Mouse (Mus musculus) hindbrain, embryonic 10.5 days (tissue): ENCODE measurements at regions not wholly inside any gene's neighbourhood (a gene's known extent, or its start where the extent isn't known, plus 50 kb on each side); places are given as distances from the start of the nearest gene placed in this dataset.
"Not testable (repeated sequence)": the region's sequence is repeated elsewhere in the genome, so short reads cannot be mapped to it uniquely, and the experiment has no call there.

Experiments
- DNase-seq: peaks from one replicate; pipeline ENCODE4 v3.0.0-alpha.2; 2017; ENCODE audit warnings: low spot score
- H3K27ac ChIP-seq: fragments of 300-500 bp; sonication (generic); 2 replicates; pipeline ENCODE4 v1.5.1; 2016; ENCODE audit warnings: mild to moderate bottlenecking, moderate library complexity
- H3K27me3 ChIP-seq: fragments of 300-500 bp; sonication (generic); 2 replicates; pipeline ENCODE4 v1.6.1; 2016; ENCODE audit warnings: mild to moderate bottlenecking; ENCODE audit not compliant: poor library complexity, insufficient read depth, severe bottlenecking
- H3K36me3 ChIP-seq: fragments of 300-500 bp; sonication (generic); 2 replicates; pipeline ENCODE4 v1.6.1; 2016; ENCODE audit warnings: mild to moderate bottlenecking, moderate library complexity
- H3K4me1 ChIP-seq: fragments of 300-500 bp; sonication (generic); replicated peaks from 2 replicates; pipeline ENCODE4 v1.6.1; 2016; ENCODE audit warnings: mild to moderate bottlenecking
- H3K4me3 ChIP-seq: fragments of 300-500 bp; sonication (generic); 2 replicates; pipeline ENCODE4 v1.5.1; 2016; ENCODE audit warnings: mild to moderate bottlenecking, moderate library complexity
- H3K9me3 ChIP-seq: fragments of 300-500 bp; sonication (generic); 2 replicates; pipeline ENCODE4 v1.6.1; 2016; ENCODE audit warnings: mild to moderate bottlenecking, moderate library complexity
- WGBS: fragments of 180-500 bp; shearing (Covaris S2); methylation state at CpG from one replicate; pipeline ENCODE4 v1.1.7; 2016; 5-methylcytosine and 5-hydroxymethylcytosine counted together

DNA sequence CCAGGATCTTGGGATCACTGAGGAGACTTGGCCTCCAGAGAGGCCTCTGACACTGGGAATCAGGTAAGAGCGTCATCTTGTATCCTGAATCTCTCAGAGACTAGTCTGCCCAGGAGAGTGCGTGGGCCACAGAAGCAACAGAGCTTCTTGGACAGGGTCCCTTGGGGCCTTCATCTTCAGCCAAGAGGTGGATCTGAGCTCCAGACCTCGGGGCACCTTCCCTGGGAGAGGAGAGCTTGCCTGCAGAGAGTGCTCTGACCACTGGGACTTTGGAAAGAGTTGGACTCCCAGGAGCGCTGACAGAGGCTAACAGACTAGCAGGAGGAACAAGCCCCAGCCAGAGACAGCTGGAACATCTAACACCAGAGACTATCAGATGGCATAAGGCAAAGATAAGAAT is 73.9 kb upstream of the Gm15319 start:
- peak; percentile 0 for DNase-seq
- not testable (repeated sequence) for H3K4me1 ChIP-seq, H3K4me3 ChIP-seq, H3K27me3 ChIP-seq, H3K36me3 ChIP-seq, H3K9me3 ChIP-seq, H3K27ac ChIP-seq
- 66% methylated on average over 4 of the region's 4 CpGs for WGBS

DNA sequence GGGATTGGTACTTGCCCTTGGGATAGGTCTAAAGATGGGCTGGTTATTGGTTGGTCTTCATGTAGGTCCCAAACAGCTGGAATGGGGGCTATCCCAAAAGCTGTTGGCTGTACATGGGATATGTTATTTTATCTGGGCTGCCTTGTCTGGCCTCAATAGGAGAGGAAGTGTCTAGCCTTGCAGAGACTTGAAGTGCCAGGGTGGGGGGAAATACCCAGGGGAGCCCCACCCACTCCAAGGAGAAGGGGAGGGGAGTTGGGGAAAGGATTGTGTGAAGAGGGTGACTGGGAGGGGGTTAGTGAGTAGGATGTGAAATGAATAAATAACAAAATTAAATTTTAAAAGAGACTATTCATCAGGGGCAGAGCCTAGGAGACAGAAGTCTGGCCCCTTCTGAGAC is 70.2 kb upstream of the Gm15319 start:
- H3K9me3 ChIP-seq, H3K36me3 ChIP-seq, H3K27me3 ChIP-seq, DNase-seq, H3K4me1 ChIP-seq, H3K4me3 ChIP-seq, H3K27ac ChIP-seq: not testable (repeated sequence)

DNA sequence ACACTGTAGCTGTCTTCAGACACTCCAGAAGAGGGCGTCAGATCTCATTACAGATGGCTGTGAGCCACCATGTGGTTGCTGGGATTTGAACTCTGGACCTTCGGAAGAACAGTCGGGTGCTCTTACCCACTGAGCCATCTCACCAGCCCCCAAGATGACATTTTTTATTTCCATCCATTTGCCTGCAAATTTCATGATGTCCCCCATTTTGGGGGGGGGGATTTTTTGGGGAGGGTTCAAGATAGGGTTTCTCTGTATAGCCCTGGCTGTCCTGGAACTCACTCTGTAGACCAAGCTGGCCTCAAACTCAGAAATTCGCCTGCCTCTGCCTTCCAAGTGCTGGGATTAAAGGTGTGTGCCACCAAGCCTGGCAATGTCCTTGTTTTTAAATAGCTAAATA is 66.5 kb upstream of the Gm15319 start:
- not testable (repeated sequence) for DNase-seq, H3K36me3 ChIP-seq, H3K27me3 ChIP-seq, H3K27ac ChIP-seq, H3K4me3 ChIP-seq, H3K4me1 ChIP-seq, H3K9me3 ChIP-seq
- 85% methylated on average over 4 of the region's 4 CpGs for WGBS

DNA sequence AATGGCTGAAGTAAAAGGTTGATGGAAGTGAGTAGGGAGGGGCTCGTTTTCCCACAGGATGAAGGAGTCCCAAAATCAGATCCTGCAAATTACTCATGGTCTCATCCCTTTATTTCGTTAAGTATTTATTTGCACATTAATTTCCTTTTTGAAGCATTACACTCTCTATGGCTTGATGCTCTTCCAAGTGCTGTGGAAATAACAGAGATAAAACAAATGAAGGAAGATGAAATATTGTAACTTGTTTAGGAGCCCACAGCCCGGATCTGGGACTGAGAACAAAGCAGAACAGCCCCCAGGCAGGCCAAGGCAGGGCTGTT is 61.9 kb upstream of the Gm15319 start:
- not testable (repeated sequence) for H3K27me3 ChIP-seq, H3K27ac ChIP-seq, H3K36me3 ChIP-seq, H3K4me1 ChIP-seq, H3K9me3 ChIP-seq
- H3K4me3 ChIP-seq: peak overlapping the region; percentile 55
- 40% methylated on average over 3 of the region's 3 CpGs for WGBS
- peak; percentile 2 for DNase-seq

DNA sequence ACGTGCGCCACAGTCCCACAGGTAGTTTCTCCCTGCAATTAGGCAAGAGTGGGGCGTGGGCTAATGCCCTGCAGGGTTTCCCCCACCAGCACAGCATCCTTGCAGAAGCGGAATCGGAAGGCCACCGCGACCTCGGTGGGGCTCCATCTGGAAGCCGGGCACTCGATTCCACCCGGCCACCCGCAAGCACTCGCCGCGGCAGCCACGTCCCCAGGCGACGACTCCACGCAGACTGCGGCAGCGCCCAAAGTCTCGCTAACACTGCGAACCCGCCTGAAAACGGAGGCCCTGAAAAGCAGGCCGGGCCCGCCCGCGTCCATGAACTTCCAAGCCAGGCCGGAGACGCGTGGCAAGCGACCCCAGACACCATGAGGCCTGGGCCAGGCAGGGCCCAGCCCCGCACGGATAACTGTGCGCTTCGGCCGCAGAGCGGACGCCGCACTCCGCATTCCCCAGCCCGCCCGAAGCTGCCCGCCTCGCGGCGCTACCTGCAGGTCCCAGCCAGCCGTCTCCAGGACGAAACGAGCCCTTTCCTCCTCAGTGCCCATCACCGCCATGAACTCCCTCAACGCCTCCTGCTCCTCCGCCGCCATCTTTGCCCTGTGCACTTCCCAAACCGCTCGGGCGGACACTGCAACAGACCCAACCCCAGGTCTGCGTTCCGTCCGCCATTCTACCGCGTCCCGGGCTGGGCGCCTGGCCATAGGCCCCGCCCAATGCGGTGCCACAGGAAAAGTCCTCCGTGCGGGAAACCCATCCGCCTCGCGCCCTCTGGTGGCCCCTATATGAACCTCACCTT is 61.3 kb upstream of the Gm15319 start:
- peak; percentile 93 for DNase-seq
- Histone ChIP-seq H3K4me3 (peak overlapping the region; percentile 55), H3K27ac (peak overlapping the region; percentile 86)
- not testable (repeated sequence) for H3K36me3 ChIP-seq, H3K9me3 ChIP-seq, H3K27me3 ChIP-seq, H3K4me1 ChIP-seq
- WGBS: 5% methylated on average over 70 of the region's 72 CpGs

DNA sequence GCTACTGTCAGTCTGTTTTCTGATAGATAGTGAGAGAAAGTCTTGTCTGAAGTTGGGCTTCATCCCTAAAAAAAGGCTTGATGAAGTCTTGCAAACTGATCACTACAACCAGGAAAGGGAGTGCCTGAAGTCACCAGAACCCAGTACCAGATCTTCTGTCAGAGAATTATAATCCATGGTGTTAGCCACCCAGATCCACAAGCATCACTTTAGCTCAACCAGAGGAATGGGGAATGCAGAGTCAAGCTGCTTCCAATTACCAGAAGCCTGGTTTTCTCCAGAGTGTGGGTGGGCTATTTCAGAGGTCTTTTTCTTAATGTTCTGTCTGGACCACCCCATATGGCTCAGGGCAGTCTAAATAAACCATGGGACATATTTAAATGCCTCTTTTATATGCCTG is 57.8 kb upstream of the Gm15319 start:
- H3K27me3 ChIP-seq, H3K4me1 ChIP-seq, H3K9me3 ChIP-seq, DNase-seq, H3K4me3 ChIP-seq, H3K27ac ChIP-seq, H3K36me3 ChIP-seq: not testable (repeated sequence)
